Mouse (Mus musculus) testis, adult 2 months (tissue): ENCODE results near the gene Gria1. TPM values are rescaled to one million over a fixed set of nuclear protein-coding genes. Genes with fewer than 3 reads are reported as not detected.

Source experiments
- H3K27ac ChIP-seq: fragments of 200-500 bp; 2 replicates; pipeline ENCODE4 v1.5.1; 2012; ENCODE audit warnings: low read depth, low read length; ENCODE audit not compliant: control insufficient read depth, insufficient read depth
- H3K27me3 ChIP-seq: fragments of 200-500 bp; 2 replicates; pipeline ENCODE4 v1.6.1; 2012; ENCODE audit warnings: mild to moderate bottlenecking, low read length, moderate library complexity; ENCODE audit not compliant: control insufficient read depth, insufficient read depth
- H3K36me3 ChIP-seq: fragments of 200-500 bp; 2 replicates; pipeline ENCODE4 v1.6.1; 2012; ENCODE audit warnings: mild to moderate bottlenecking, low read length; ENCODE audit not compliant: control insufficient read depth, insufficient read depth
- H3K4me1 ChIP-seq: fragments of 200-500 bp; 2 replicates; pipeline ENCODE4 v1.6.1; 2012; ENCODE audit warnings: low read length; ENCODE audit not compliant: control insufficient read depth, insufficient read depth
- H3K4me3 ChIP-seq: fragments of 200-500 bp; 2 replicates; pipeline ENCODE4 v1.5.1; 2012; ENCODE audit warnings: low read depth, mild to moderate bottlenecking, low read length, moderate library complexity, mixed read lengths; ENCODE audit not compliant: control insufficient read depth
- CTCF ChIP-seq: fragments of 200-500 bp; IDR thresholded peaks from 2 replicates; pipeline ENCODE4 v1.5.1; 2012; ENCODE audit warnings: low read depth, mild to moderate bottlenecking, inconsistent platforms, low read length, moderate library complexity; ENCODE audit not compliant: control insufficient read depth, insufficient read depth, insufficient replicate concordance
- POLR2A ChIP-seq: fragments of 200-500 bp; IDR thresholded peaks from 2 replicates; pipeline ENCODE4 v1.6.1; 2012; ENCODE audit warnings: low read depth, mild to moderate bottlenecking, inconsistent platforms, low read length, moderate library complexity; ENCODE audit not compliant: control insufficient read depth
- polyA plus RNA-seq: library from polyadenylated mRNA; depleted of rRNA; stranded (reverse); fragments of >200 nt; gene quantifications from 2 replicates; pipeline ENCODE4 v1.2.3, GENCODE M21; 2012

Gria1 gene
- polyA plus RNA-seq, 1 experiment: 0.31 TPM

- no peak for TF ChIP-seq POLR2A
- no peak for TF ChIP-seq CTCF
- Histone ChIP-seq H3K4me3 (no peak overlapping the region), H3K4me1 (no peaks in the 10 kb centered on the region), H3K27me3 (no peaks in the 10 kb centered on the region), H3K27ac (no peak overlapping the region), H3K36me3 (no peaks in the 10 kb centered on the region)
Observed at GRCm38 (mm10) chr11:57239758-57240157, 228.6 kb downstream of the Gria1 start.

DNA sequence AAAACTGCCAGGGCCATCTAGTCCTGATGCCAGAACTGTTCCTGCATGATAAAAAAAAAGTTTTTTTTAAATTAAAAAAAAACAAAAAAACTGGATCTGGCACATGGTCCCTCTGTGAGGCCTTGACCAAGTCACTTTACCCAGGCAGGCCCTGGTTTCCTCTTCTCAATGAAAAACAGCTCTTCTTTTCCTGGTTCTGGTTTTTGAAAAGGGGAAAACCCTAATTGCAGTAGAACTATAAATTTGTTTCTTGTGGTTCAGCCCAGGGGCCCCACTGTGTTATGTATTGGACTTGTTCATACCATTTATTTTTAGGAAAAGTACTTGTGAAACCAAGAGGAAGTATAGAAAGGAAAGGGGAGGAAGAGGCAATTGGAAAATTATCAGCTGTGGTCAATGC, 232.6 kb downstream of the Gria1 start:
- H3K4me3 ChIP-seq: no peak overlapping the region
- TF ChIP-seq CTCF (no peak), POLR2A (no peak)
- no peaks in the 10 kb centered on the region for H3K4me1 ChIP-seq

DNA sequence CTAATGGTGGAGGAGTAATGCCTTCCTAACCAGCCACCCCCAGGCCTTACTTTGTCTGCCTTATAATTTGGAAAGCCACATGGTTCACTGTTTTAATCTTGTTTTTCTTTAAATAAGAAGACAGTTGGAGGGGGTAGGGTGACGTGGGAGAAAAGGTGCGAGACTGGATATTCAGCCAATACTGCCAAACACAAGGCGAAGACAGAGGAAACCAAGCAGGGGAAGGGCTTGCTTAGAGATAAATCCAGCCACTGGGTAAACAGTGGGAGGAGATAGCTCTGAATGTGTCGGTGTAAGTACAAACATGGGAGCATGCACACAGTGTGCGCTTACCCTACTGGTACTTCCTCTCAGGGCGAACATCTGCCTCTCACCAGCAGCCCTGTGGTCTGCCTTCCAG, 233.4 kb downstream of the Gria1 start:
- TF ChIP-seq CTCF (no peak), POLR2A (no peak)

More for the DNA sequence above, 232.6 kb downstream of the Gria1 start:
- H3K27me3 ChIP-seq: no peaks in the 10 kb centered on the region
- no peak overlapping the region for H3K27ac ChIP-seq
- no peaks in the 10 kb centered on the region for H3K36me3 ChIP-seq

DNA sequence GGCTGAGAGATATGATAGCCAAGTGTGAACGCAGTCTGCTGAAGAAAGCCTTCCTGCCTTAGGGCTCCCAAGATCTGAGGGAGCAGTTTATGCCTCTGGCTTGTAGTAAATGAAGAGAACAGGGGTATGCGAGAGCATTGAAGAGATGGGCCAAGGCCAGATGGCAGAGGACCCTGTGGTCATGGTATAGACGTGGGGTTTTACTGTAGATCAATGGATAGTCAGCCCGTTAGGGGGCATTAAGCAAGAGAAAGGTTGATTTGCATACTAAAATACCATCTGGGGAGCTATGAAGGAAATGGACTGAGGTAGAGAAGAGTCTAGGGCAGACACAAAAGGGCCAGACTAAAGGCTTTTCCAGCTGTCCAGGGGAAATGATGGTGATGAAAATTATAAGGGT, 237.7 kb downstream of the Gria1 start:
- Histone ChIP-seq H3K27me3 (no peaks in the 10 kb centered on the region), H3K4me1 (no peaks in the 10 kb centered on the region), H3K36me3 (no peaks in the 10 kb centered on the region), H3K4me3 (no peak overlapping the region), H3K27ac (no peak overlapping the region)
- TF ChIP-seq CTCF (no peak), POLR2A (no peak)

More for the DNA sequence above, 233.4 kb downstream of the Gria1 start:
- no peaks in the 10 kb centered on the region for H3K27me3 ChIP-seq
- no peak overlapping the region for H3K4me3 ChIP-seq
- H3K4me1 ChIP-seq: no peaks in the 10 kb centered on the region
- no peak overlapping the region for H3K27ac ChIP-seq
- H3K36me3 ChIP-seq: no peaks in the 10 kb centered on the region

GRCm38 (mm10) chr11:57250129-57250528, 238.9 kb downstream of the Gria1 start:
- TF ChIP-seq POLR2A: no peak
- TF ChIP-seq CTCF: no peak
- Histone ChIP-seq H3K27me3 (no peaks in the 10 kb centered on the region), H3K36me3 (no peaks in the 10 kb centered on the region), H3K4me1 (no peaks in the 10 kb centered on the region), H3K27ac (no peak overlapping the region), H3K4me3 (no peak overlapping the region)

GRCm38 (mm10) chr11:57271687-57272086, 260.5 kb downstream of the Gria1 start:
- no peaks in the 10 kb centered on the region for H3K27me3 ChIP-seq
- no peak for TF ChIP-seq CTCF
- no peak for TF ChIP-seq POLR2A
- no peak overlapping the region for H3K27ac ChIP-seq
- H3K36me3 ChIP-seq: no peaks in the 10 kb centered on the region
- no peak overlapping the region for H3K4me3 ChIP-seq
- no peaks in the 10 kb centered on the region for H3K4me1 ChIP-seq

GRCm38 (mm10) chr11:57274687-57275086, 263.5 kb downstream of the Gria1 start:
- no peaks in the 10 kb centered on the region for H3K27me3 ChIP-seq
- no peak overlapping the region for H3K4me3 ChIP-seq
- H3K27ac ChIP-seq: no peak overlapping the region
- TF ChIP-seq POLR2A: no peak
- H3K4me1 ChIP-seq: no peaks in the 10 kb centered on the region
- no peaks in the 10 kb centered on the region for H3K36me3 ChIP-seq

DNA sequence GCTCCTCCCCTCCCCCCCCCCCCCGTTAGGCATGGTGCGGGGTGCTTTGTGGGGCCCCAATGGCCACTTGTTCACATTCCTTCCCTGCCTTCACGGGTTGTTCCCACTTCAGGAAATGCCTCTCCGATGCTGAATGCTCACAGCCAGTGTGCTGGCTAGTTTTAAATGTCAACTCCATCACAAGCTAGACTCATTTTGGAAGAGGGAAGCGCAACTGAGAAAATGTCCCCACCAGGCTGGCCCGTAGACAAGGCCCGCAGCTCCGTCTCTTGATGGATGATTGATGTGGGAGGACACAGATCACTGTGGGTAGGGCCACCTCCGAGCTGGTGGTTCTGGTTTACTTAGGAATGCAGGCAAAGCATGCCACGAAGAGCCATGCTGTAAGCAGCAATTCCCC, 266.9 kb downstream of the Gria1 start:
- Histone ChIP-seq H3K27ac (no peak overlapping the region), H3K4me1 (no peaks in the 10 kb centered on the region), H3K4me3 (no peak overlapping the region), H3K27me3 (no peaks in the 10 kb centered on the region), H3K36me3 (no peaks in the 10 kb centered on the region)
- no peak for TF ChIP-seq CTCF
- TF ChIP-seq POLR2A: no peak
